Mouse (Mus musculus) adrenal gland (tissue): Measurements from ENCODE around the gene Gata3.

ENCODE experiments used
- intact Hi-C: fragments of 180-260 bp; cut with DNase I; formaldehyde crosslinking; loops from one replicate; pipeline ENCODE4 v1.15.1; 2025

Gata3 gene

GRCm38 (mm10) chr2:9874467-9875219 is 15.2 kb downstream of the Gata3 start:
- intact Hi-C loops = no loop called here

DNA sequence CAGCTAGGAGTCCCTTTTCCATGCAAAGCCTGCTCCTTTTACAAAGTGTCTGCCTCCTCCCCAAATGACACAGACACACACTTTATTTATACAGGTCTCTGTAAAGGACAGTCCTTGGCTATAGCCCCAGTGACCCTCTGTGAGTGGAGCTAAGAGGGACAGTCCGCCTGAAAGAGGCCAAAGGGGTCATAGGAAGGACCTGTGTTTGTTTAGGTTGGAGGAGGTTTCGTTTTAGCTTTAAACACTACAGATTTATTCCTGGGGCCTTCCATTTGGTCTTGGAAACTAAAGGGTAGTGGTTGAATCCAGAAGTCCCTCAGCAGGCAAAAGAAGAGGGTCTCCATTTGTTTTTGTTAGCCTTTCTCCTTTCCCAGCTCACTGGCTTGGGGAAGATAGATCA is 16.1 kb downstream of the Gata3 start:
- intact Hi-C loops = no loop called here

GRCm38 (mm10) chr2:9872682-9873081 is 17.2 kb downstream of the Gata3 start:
- intact Hi-C loops = no loop called here

GRCm38 (mm10) chr2:9871798-9872197 is 18.0 kb downstream of the Gata3 start:
- intact Hi-C loops = no loop called here

DNA sequence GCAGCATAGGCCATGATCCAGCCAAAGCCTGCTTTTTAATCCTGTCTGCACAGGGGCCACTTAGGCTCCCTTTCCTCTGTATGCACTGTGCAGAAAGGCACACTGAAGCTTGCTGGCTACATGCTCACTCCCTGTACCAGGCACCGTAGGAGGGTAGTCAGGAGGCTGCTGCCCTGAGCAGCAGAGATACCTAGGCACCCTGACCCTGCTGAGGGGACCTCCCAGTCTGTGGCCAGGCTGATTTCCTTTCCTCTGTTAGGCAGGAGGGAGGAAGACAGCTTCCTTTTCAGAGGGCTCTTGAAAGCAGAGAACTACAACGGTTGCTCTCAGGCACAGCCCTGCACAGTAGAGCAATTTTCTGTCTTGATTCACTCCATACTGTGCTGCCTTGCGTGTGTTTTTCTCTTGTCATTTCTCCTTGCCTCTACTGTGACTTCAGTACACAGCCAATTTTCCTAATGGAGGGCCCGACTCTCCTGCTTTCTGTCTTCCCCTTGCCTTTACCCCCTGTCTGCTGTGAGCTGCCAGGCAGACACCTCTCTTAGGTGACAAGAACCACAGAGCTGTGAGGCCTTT is 18.6 kb downstream of the Gata3 start:
- intact Hi-C loops = no loop called here

DNA sequence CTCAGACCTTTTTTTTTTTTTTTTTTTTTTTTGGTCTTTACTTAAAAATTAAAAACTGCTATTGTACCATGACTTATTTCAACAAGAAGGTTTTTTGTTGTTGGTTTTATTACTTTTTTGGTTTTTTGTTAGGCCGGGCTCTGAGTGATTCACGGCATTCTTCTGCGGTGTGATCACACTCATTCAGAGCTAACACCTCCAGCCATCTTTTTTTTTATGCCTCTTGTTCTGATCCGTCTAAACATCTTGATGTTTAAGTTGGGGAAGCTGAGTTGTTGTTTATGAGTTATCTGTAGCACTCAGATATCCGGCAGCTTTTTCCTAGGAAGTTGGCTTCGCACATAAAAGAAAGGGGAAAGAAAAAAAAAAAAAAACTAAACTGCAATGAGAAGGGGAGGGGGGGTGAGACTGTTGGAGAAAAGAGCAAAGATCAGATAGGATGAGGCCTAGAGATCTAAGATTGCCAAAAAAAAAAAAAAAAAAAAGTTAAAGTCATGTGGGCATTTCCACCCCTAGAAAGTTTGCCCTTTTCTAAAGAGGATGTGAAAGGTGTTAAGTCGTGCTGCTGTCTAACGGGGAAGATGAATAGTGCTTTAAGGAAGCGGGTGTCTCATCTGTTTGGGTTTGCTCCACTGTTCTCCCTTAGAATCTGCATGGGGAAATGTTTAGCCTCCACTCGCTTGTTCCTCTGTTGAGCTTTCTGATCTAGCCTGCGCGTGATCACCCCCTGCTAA is 22.6 kb downstream of the Gata3 start:
- intact Hi-C loops = no loop called here

DNA sequence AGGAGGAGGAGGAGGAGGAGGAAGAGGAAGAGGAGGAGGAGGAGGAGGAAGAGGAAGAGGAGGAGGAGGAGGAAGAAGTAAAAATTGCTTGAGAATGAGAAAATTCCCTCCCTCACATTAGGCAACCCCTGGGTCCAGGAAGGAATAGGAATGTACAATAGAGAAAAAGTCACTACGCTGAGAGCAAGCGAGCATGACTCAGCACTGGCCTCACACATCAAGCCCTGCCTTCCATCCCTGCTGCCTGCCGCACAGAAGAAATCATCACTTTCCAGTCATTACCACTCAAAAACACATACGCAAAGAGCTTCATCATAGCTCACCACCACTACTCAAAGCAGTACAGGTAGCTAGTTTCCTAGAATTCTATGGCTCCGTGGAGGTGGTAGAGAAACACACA is 29.1 kb downstream of the Gata3 start:
- intact Hi-C loops = no loop called here

- intact Hi-C loops = no loop called here
Measured at GRCm38 (mm10) chr2:9855861-9856260, 34.0 kb downstream of the Gata3 start.

DNA sequence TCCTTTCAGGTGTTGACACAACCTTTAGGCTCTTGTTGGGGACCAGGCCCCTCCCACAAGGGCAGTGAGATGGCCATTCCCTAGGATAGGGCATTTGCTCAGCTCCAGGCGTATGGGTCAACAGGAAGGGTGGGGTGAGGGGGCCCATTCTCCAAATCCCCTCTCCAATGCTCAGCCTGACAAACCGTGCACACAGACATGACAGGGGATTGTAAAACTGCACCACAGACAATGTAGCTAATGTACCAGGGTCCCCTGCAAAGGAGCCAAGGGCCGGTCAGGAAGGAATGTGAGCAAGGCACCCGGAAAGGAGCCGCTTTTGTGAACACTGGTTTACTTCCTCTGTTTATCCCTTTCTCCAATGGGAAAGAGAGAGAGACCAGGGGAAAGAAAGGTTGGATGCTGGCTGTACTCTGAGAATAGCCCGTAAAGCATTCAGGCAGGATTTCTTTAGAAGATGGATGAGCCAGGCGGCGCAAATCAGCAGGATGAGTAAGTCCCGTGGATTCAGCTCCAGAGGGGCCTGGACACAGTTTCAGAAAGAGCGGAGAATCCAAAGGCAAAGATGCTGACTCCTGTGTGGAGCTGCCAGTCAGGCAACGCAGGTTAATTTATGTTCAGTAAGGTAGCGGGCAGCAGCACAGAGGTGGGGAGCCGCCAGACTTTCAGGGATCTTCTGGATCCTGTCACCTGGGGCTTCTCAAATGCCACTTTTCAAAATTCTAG is 36.8 kb downstream of the Gata3 start:
- intact Hi-C loops = no loop called here

DNA sequence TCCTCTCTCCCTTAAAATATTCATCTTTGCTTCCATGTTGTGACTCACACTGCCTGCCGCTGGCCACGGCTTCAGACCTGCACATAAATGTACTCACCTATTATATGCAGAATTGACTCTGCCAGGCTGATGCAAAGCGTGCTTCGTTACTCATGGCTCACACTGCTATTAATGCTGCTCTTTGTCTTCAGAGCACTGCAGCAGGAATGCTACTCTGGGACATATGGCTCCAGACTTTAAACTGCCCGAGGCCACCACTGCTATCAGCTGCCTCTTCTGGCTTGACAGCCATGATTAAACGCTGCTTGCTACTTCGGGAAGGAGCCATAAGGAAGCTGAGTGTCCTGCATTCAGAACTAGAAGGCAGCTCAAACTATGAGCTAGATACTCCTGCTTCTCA is 54.6 kb downstream of the Gata3 start:
- intact Hi-C loops = no loop called here

DNA sequence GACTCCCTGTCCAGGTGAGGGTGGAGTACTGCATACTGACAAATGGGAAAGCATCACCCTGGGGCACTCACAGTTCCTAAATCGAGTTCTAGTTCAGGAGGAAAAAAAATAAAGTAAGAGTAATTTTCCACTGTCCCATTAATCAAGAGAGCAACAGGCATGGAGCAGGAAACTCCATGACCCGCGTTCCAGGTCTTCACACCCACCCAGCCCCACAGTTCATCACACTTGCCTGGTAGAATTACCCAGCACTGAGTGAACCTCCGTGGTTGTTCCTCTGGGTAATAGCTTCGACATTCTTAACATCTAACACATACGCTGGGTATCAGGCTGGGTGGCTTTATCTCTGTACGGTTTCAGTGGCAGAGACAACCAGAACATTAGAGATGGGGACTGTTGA is 56.1 kb downstream of the Gata3 start:
- intact Hi-C loops = no loop called here

DNA sequence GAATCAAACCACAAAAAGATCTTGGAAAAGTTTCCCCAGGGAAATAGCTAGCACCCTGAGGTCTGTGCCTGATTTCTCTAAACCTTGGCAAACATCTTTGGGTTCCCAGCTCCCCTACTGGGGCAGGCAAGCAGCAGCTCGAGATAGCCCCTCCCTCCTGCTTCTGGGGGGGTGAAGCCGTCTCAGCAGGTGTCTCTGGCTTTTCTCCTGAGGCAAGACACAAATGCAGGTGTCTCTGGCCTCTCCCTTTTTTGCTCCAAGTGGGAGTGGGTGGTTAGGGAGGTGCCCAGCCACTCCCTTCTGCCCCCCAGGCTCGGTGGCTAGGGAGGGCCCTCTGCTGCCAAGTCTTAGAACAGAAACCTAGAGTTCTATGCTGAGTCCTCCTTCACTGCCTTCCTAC is 62.2 kb downstream of the Gata3 start:
- intact Hi-C loops = no loop called here

- intact Hi-C loops = no loop called here
Measured at GRCm38 (mm10) chr2:9820611-9821010, 69.2 kb downstream of the Gata3 start.

- intact Hi-C loops = no loop called here
Measured at GRCm38 (mm10) chr2:9818177-9818785, 71.6 kb downstream of the Gata3 start.
